Mouse (Mus musculus) left cerebral cortex, adult 9 months (tissue): ENCODE data around the gene Clybl.
A peak's percentile ranks its signal among the peaks of the same experiment; 100 is the strongest.

Source experiments
- DNase-seq, 2 experiments: peaks; one replicate each; pipeline ENCODE4 v3.0.0; 2022; ENCODE audit warnings: low spot score in 2 of 2

Gene Clybl

DNA sequence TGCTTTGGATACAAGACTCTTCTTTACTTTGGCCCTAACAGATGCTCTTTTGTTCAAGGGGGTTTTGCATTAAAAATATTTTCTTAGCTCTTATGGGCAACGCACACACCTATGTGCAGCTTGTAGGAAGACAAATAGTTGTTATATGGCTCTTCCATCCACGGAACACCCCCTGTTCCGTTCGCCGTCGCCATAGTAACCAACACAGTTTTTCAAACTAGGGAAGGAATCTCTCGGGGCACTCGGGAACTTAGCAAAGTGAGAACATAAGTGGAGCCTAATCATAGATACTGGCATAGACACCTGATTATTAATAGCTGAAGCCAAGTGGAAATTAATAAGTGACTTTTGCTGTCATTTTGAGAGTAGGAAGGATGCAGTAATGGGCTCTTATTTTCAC is 123.6 kb downstream of the Clybl start:
- peak in 1 of 2 experiments; percentile 6 for DNase-seq

DNA sequence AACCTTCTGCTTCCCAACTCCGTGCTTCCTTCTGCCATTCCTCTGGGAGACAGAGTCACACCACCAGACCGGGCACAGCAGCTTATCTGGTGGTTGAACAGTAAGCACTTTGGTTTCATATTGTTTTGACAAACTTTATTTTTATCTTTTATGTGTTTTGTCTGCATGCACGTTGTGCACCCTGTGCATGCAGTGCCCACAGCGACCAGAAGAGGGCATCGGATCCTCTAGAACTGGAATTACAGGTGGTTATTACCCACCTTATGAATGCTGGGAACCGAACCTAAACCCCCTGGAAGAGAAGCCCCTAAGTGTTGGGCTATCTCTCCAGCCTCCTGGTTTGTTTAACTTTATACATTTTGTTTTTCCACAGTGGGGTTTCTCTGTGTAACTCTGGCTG is 130.9 kb downstream of the Clybl start:
- no peak for DNase-seq

DNA sequence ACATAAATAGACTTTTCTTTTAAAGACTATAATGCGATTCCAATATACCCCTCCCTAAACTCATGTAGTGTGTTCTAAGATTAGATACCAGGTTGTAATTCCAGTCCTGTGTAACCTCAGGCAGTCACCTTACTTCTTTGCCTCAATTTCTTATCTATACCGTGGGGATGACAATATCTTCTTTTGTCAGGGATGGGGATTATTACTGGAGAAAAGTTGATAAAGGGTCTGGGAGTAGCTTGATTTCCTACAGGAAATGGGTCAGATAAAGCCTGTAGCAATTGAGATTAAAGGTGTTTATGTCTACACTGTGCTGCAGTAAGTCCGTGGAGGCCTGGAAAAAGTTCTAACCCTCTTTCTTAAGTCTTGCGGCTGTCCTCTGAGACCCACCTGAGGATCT is 131.8 kb downstream of the Clybl start:
- DNase-seq, result no peak

- DNase-seq, result no peak
These were observed 134.2 kb downstream of the Clybl start for GRCm38 (mm10) chr14:122315743-122316142.

DNA sequence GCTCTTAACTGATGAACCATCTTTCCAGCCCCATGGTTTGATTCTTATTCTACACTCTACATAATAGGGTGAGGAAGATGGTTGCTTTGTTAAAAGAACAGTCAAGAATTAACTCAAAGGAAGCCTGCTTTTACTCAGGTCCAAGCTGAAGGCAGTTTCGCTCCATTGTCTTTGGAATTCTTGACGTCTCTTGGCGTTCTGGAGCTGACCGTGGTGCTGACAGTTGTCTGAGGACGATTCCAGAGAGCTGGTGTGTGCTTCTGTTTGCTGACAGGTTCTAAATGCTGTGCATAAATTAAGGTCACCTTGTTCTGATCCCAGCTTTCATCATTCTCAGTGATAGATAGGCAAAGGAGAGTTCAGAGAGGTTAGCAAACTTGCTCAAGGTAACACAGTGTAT is 140.6 kb downstream of the Clybl start:
- DNase-seq, result no peak

DNA sequence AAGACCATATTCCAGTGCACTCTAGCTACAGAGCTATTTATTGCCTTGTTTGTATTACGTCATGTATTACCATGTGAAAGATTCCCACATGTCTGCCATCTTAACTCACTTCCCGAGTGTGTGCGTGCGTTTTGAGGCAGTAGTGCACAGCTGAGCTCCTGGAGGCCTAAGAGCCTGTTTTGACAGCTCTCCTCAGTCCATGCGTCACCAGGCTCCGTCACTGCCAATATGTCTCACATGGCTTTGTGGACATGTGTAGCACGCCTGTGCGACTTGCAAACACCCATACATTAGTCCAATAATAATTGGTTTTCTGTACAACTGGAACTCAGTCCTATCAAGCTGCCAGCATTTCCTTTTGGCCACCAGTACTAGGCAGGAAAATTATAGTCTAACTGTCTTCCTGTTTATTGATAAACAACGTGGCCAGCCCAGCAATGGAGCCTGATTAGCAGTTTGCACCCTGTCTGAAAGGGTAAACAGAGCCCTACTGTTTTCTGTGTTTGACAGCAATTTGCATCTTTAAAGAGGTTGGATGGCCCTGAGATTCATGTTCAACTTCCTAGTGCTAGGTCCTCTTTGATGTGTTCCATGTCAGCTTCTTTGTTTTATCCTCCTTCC is 142.4 kb downstream of the Clybl start:
- DNase-seq, result no peak

DNA sequence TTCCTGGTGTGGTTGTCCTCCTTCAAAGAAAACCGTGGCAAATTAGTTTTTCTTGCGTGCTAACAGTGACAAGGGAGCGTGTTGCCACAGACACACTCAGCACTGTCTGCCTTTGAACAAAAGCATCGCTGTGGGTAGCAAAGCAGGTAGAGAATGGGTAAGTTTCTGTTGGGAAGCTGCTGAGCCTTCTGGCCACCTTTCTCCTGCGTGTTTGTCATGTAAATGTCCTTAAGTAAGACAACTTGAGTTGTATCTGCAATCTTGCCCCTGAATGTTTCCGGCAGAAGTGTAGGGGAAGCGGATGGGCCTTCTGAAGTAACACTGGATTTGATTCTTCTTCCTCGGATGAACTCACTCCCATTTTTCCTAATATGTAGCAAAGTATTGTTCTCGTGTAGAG is 148.6 kb downstream of the Clybl start:
- no peak for DNase-seq

DNA sequence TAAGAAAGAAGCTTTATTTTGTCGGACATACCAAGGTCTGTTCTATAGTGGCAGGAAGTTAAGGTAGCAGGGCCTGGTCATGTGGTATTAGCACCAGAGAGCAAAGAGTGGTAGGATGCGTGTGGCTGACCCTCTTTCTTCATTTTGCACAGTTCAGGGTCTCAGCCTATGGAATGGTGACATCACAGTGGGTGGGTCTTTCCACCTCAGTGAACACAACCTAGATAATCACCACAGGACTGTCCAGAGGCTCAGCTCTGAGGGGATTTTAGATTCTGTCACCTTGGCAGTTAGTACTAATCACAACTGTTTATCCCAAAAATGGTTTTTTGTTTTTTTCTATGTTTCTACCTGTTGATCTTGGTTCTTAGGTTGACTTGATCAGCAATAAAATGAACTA is 149.2 kb downstream of the Clybl start:
- no peak for DNase-seq

GRCm38 (mm10) chr14:122331635-122332460 is 150.3 kb downstream of the Clybl start:
- DNase-seq, result no peak

DNA sequence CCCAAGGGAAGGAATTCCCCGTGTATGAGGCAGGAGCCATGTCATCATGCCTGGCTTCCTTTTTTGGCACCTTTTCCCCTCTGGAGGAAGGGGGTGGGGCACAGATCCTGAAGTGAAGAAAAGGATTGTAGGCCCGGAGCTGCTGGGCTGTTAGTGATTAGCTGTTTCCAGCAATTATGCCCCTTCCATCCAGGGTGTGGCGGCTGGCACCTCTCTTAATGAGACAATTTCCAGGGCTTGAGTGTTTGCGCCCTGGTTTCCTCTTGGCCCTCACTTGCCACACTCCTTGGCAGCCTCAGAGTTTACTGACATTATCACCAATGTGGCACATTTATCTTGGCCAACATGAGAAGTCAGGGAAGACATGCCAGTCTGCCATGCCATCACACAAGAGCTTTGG is 155.5 kb downstream of the Clybl start:
- no peak for DNase-seq

- DNase-seq, result peak in 1 of 2 experiments; percentile 6
These were observed 157.3 kb downstream of the Clybl start for GRCm38 (mm10) chr14:122338784-122339183.

- no peak for DNase-seq
These were observed 158.6 kb downstream of the Clybl start for GRCm38 (mm10) chr14:122340141-122340540.

DNA sequence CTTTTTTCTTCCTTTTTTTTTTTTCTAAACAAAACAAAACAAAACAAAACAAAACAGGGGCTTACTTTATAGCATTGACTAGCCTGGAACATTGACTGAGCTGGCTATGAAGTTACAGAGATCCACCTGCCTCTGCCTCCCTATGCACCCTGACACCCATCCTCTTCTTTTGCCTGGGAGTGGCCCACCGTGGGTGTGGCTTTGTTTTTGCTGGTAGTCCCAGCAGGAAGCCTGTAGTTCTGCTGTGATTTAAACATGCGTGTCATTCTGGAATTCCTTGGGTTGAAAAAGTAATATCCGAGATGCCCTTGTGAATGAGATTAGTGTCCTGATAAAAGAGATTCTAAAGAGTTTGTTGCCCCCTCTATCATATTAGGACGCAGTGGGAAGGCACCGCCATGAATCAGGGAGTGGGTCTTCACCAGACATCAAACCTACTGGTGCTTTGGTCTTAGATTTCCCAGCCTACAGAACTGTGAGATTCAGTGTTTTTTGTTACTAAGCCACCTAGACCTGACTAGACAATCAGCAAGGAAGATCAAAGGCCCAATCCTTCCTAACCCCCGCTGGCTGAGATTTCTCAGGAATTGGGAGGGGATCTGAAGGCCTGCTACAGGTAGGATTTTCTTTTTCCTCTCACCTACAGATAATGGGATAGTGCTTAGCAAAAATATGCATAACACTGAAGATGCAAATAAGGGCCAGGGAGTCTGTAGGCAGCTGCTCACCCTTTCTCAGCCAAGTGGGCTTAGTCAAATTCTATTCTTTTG is 160.3 kb downstream of the Clybl start:
- DNase-seq, result no peak

- peak in 1 of 2 experiments; percentile 7 for DNase-seq
These were observed 163.0 kb downstream of the Clybl start for GRCm38 (mm10) chr14:122344272-122345224.

GRCm38 (mm10) chr14:122348069-122348468 is 166.6 kb downstream of the Clybl start:
- no peak for DNase-seq

DNA sequence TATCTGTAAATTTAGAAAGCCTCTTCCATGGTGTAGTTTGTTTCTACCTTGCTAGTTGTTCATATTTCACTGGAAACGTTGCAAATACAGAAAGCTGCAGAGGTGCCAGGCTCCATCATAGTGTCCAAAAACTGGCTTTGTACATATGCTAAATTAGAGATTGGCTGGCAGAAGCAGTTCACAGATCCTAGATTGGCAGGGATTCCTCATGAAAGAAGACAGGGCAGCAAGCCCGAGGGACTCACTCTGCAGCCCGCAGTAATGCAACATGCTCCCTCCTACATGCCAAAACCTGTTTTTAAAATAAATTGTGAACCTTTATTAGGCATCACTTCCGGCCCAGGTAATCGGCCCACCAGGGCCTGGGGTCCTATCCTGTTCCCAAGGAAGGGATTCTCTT is 167.8 kb downstream of the Clybl start:
- no peak for DNase-seq

GRCm38 (mm10) chr14:122349761-122350160 is 168.3 kb downstream of the Clybl start:
- no peak for DNase-seq

DNA sequence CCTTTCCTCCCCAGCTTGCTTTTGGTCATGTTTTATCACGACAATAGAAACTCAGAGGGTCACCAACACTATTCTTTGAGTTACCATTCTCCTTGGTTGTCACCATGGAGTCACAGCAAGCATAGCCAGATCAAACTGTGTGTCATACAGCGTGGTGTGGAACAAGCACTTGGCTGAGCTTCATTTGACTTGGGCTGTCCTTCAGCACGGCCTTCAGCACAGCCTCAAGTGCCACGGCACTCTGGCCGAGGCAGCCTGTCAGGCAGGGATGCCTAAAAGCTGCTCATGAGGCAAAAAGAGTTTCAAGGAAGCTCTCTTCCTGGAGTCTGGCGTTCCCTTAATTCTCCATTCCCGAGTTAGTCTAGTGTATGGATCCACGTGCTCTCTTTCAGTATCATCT is 169.3 kb downstream of the Clybl start:
- no peak for DNase-seq

- DNase-seq, result no peak
These were observed 175.8 kb downstream of the Clybl start for GRCm38 (mm10) chr14:122357316-122357715.

- no peak for DNase-seq
These were observed 177.1 kb downstream of the Clybl start for GRCm38 (mm10) chr14:122358592-122358991.

GRCm38 (mm10) chr14:122359136-122359905 is 177.8 kb downstream of the Clybl start:
- DNase-seq, result no peak
